Comparison of ENCODE assay signal across 8 mouse cellular contexts in genomic region chr6:124828868-124829798, GRCm38 (mm10). TPM values are rescaled to one million over a fixed set of nuclear protein-coding genes. Genes with fewer than 3 reads are reported as not detected.
A peak's percentile ranks its signal among the peaks of the same experiment; 100 is the strongest.
DNase-seq lines count a peak whose midpoint lies in the region; ATAC-seq and TF ChIP-seq lines count a peak whose summit lies in the region.

Usp5 (minus strand) TSS chr6:124829484.
Cdca3 (plus strand) TSS chr6:124829547.

- peaks cover 63% of the 10 kb centered on the region for H3K36me3 ChIP-seq in megakaryocyte, embryonic 14.5 days (replicated peaks; ENCODE audit: low read length)

- no peaks in the 10 kb centered on the region for H3K4me1 ChIP-seq in cortical plate, adult 2 months (ENCODE audit: control insufficient read depth, insufficient read depth, low read length)
- peaks cover 58% of the 10 kb centered on the region for H3K4me1 ChIP-seq in megakaryocyte, embryonic 14.5 days

- DNase-seq in gastrocnemius, adult 8-10 months (ENCODE audit: low spot score in 2 of 2): peak; percentile 98 to 99
- DNase-seq in hindlimb bud, embryonic 11.5 days (ENCODE audit: extremely low spot score, low read depth, low spot score): peak; percentile 99
- peak; percentile 97 to 99 for DNase-seq in left cerebral cortex, adult 8-10 months (ENCODE audit: low spot score in 2 of 2)
- DNase-seq in right cerebral cortex, postnatal 10 days (ENCODE audit: low spot score in 2 of 2): peak; percentile 100
- peak; percentile 92 for DNase-seq in urinary bladder, postnatal 25 days (ENCODE audit: low spot score)

- TF ChIP-seq CTCF in cortical plate, adult 2 months (IDR thresholded peaks at IDR 0.05; ENCODE audit: extremely low read depth, insufficient read depth, low read length): no peak

- peak; percentile 83 for TF ChIP-seq POLR2A in cortical plate, adult 2 months (IDR thresholded peaks at IDR 0.05; ENCODE audit: extremely low read depth, insufficient read depth, low read length)

- peak; percentile 83 for ATAC-seq in activated CD4-positive, CD25-positive, alpha-beta regulatory T cell, adult 4 months

- H3K4me3 ChIP-seq in cortical plate, adult 2 months (ENCODE audit: insufficient read depth, low read length): peak within 1 kb of the TSS; percentile 53
- H3K4me3 ChIP-seq in megakaryocyte, embryonic 14.5 days (replicated peaks): peak within 1 kb of the TSS; percentile 100

- peak within 1 kb of the TSS; percentile 36 for H3K27ac ChIP-seq in cortical plate, adult 2 months (ENCODE audit: insufficient read depth, low read length)

- H3K9me3 ChIP-seq in megakaryocyte, embryonic 14.5 days: no peaks in the 10 kb centered on the region

- no peaks in the 10 kb centered on the region for H3K27me3 ChIP-seq in megakaryocyte, embryonic 14.5 days (replicated peaks)

RNA-seq across cellular contexts. Expression of gene Usp5, which starts in this region (rescaled TPM):
- 10 to 100 TPM; 58.3 to 86.0 TPM for polyA plus RNA-seq in activated CD4-positive, CD25-positive, alpha-beta regulatory T cell, adult 4 months (2017; shearing (Covaris generic))
- 151 and 152 TPM in 2 replicates for polyA plus RNA-seq in cortical plate, adult 2 months (2012; rRNA removed)
- 10 to 100 TPM; 44.3 to 48.1 (median 45.2) TPM for total RNA-seq in gastrocnemius, adult 8-10 months (2022)
- 100 to 1,000 TPM; 200 to 215 (median 204) TPM for total RNA-seq in left cerebral cortex, adult 8-10 months (2022)
- 35.1 and 61.7 TPM in 2 replicates for polyA plus RNA-seq in megakaryocyte, embryonic 14.5 days (2012; ENCODE audit: insufficient read depth, low replicate concordance)

RNA-seq across cellular contexts. Expression of gene Cdca3, which starts in this region (rescaled TPM):
- polyA plus RNA-seq in activated CD4-positive, CD25-positive, alpha-beta regulatory T cell, adult 4 months (2017; shearing (Covaris generic)): 10 to 100 TPM; 43.4 to 57.7 TPM
- polyA plus RNA-seq in cortical plate, adult 2 months (2012; rRNA removed): 2.3 and 2.4 TPM in 2 replicates
- under 1 TPM; 0.31 to 0.51 (median 0.37) TPM for total RNA-seq in gastrocnemius, adult 8-10 months (2022)
- total RNA-seq in left cerebral cortex, adult 8-10 months (2022): 1 to 10 TPM in 1 of 4 experiments, under 1 TPM in 3; 0.49 to 1.0 (median 0.80) TPM
- polyA plus RNA-seq in megakaryocyte, embryonic 14.5 days (2012; ENCODE audit: insufficient read depth, low replicate concordance): 27.2 and 32.4 TPM in 2 replicates

Comparison
In these comparisons a context has a peak if more than half of its experiments do, and no peak if none do; other contexts are left out.
1. Peak in every context shown above with its lines: DNase-seq, ATAC-seq, H3K4me3 ChIP-seq and H3K27ac ChIP-seq.
2. RNA of gene Usp5 (total RNA-seq): 200 to 215 TPM in left cerebral cortex, adult 8-10 months; 44.3 to 48.1 TPM in gastrocnemius, adult 8-10 months; every median in the first group is over 4 times any median in the second.